Mouse (Mus musculus): ENCODE results near the gene Susd4. TPM values are rescaled to one million over a fixed set of nuclear protein-coding genes. Genes with fewer than 3 reads are reported as not detected.

Gene Susd4
- polyA plus RNA-seq, 1 experiment from 2014 or later = 59.7 TPM

DNA sequence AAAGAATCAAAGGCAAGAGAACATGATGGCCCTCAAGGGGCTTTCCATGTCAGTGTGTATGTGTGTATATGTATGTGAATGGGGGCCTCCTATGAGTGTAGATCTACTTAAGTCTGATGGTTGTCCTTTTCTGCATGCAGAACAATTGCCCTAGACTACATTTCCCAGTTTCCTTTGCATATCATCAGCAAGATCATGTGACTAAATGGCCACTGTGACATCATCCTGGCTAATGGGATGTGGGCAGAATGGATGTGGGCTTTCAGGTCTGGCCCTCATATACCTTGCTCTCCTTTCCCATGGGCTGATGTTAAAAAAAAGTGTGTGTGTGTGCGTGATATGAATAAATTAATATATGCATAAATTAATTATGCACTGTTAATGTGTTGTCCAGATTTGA, 4.9 kb upstream of the Susd4 start:
- H3K27ac ChIP-seq = no peak overlapping the region
- H3K36me3 ChIP-seq = no peaks in the 10 kb centered on the region
- no peaks in the 10 kb centered on the region for H3K9me3 ChIP-seq
- peaks cover 6% of the 10 kb centered on the region for H3K4me1 ChIP-seq (replicated peaks)
- no peak overlapping the region for H3K9ac ChIP-seq
- no peak overlapping the region for H3K4me3 ChIP-seq
- no peak for ATAC-seq (ENCODE audit: low FRiP score)
- no peak overlapping the region for H3K4me2 ChIP-seq
- WGBS = 95% methylated on average over 1 of the region's 1 CpGs
- 0 out of 2 replicates have a peak, but pooled peaks cover 7% of the 10 kb centered on the region for H3K27me3 ChIP-seq

DNA sequence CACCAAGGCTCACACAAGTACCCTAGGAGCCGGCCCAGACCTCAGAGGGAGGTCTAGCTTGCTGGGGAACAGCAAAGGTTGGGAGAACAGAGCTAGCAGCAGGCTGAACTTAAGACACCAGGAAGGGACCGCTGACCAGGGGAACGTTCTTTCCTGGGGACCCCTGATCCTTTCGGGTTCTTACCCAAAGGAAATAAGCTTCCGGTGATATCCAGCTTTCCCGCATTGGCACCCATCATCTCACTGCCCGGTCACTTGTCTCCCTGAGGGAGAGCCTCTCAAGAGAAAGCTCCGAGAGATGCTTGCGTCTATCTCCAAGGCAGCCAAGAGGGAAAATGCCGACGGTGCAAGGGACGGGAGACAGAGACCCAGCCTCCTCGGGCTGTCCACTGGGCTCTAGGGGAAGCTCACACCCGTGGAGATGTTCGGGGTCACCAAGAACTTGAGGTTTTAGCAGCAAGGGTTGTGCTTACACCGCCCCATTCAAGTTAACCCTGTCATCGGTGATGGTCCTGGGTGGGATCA, 407 bp upstream of the Susd4 start:
- Histone ChIP-seq H3K36me3 (peaks cover 4% of the 10 kb centered on the region; the same call in 1 of the 2 replicates), H3K4me3 (peak overlapping the region; percentile 55), H3K27ac (peak overlapping the region; percentile 92), H3K4me1 (replicated peaks) (peaks cover 33% of the 10 kb centered on the region), H3K4me2 (peak overlapping the region; percentile 79), H3K9me3 (no peaks in the 10 kb centered on the region), H3K9ac (peak overlapping the region; percentile 81), H3K27me3 (0 out of 2 replicates have a peak, but pooled peaks cover 7% of the 10 kb centered on the region)
- 7% methylated on average over 17 of the region's 17 CpGs for WGBS
- ATAC-seq (ENCODE audit: low FRiP score) = no peak

DNA sequence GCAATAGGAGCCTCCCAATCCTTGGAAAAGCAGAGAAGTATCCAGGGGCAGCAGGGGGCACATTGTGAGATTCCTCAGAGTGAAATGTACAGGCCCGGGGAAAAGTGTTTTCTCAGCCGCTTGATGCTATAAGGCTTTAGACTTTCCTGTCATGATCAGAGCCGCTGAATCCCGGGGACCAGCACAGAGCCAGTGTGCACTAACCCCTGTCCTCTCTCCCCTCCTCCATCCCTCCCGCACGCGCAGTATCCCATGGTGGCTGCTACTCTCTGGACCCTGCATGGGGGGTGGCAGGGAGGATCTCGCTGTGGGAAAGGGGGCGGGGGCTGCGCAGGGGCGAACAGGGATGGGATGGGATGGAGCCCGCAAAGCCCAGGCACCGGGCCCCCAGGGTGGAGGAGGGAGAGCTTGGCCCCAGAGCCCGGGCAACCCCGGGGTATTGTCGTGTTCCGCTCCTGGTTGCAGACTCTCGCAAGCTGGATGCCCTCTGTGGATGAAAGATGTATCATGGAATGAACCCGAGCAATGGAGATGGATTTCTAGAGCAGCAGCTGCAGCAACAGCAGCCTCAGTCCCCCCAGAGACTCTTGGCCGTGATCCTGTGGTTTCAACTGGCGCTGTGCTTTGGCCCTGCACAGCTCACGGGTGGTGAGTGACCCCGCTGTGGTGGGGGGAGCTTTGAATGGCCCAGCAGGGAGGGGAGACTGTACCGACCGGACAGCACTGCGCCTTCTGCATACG, 1.1 kb downstream of the Susd4 start:
- under 1% methylated on average over 27 of the region's 27 CpGs for WGBS
- ATAC-seq (ENCODE audit: low FRiP score) = peak; percentile 85
- Histone ChIP-seq H3K4me2 (peak overlapping the region; percentile 79), H3K27ac (peak overlapping the region; percentile 92), H3K36me3 (peaks cover 14% of the 10 kb centered on the region), H3K4me3 (peak overlapping the region; percentile 55), H3K4me1 (replicated peaks) (peaks cover 33% of the 10 kb centered on the region), H3K9me3 (no peaks in the 10 kb centered on the region), H3K27me3 (0 out of 2 replicates have a peak, but pooled peaks cover 7% of the 10 kb centered on the region), H3K9ac (peak overlapping the region; percentile 81)

DNA sequence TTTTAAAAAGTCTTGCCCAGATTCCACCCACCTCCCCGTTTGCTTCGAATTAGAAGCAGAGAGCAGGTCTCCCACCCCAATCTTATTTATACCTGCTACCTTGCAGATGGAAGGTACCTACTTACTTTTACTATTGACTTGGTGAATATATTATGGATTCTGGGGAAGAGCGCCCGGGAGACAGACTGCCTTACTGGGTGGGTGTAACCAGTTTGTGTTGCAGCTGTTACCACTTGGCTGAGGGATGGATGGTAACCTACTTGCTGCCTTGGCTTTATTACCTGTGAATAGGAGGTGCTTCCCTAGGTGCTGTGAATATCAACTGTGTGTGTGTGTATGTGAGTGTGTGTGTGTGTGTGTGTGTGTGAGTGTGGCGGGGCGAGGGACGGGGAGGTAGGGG, 11.9 kb downstream of the Susd4 start:
- Histone ChIP-seq H3K9me3 (no peaks in the 10 kb centered on the region), H3K27ac (no peak overlapping the region), H3K4me2 (no peak overlapping the region), H3K4me1 (replicated peaks) (peaks cover 12% of the 10 kb centered on the region), H3K4me3 (no peak overlapping the region), H3K9ac (no peak overlapping the region), H3K36me3 (peaks cover 19% of the 10 kb centered on the region), H3K27me3 (no peaks in the 10 kb centered on the region)
- 93% methylated on average over 7 of the region's 7 CpGs for WGBS
- ATAC-seq (ENCODE audit: low FRiP score) = no peak

DNA sequence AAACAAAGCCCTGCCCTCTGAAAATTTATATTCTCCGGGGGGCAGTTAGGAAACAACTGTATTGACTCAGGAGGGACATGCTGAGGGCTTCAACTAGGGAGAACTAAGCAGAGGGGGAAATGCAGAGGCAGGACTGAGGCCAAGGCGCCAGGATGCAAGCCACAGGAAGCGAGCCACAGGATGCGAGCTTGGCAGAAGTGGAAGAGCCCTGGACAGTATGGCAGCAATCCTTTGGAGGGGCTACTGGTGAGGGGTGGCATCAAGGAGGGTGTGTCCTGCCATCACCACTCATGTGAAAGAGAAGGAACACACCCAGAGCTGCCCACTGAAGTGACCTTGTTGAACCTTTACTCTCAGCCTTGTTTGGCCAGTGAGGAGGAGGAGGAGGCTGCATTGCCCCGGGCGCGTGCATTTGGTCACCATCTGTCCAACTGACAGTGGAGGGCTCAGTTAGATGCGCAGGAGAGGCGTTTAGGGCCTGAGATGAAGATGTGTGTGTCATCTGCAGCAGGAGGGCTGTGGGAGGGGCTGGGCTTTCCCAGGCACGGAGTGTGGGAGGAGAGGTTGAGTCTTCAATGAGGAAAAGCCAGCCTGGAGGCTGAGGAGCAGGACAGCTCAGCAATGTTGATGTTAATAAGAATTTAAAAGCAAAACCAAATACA, 13.2 kb downstream of the Susd4 start:
- Histone ChIP-seq H3K4me1 (replicated peaks) (peaks cover 12% of the 10 kb centered on the region), H3K27ac (no peak overlapping the region), H3K4me2 (no peak overlapping the region), H3K4me3 (no peak overlapping the region), H3K9ac (no peak overlapping the region), H3K9me3 (no peaks in the 10 kb centered on the region), H3K36me3 (peaks cover 19% of the 10 kb centered on the region), H3K27me3 (no peaks in the 10 kb centered on the region)
- WGBS = 56% methylated on average over 10 of the region's 10 CpGs
- ATAC-seq (ENCODE audit: low FRiP score) = no peak

DNA sequence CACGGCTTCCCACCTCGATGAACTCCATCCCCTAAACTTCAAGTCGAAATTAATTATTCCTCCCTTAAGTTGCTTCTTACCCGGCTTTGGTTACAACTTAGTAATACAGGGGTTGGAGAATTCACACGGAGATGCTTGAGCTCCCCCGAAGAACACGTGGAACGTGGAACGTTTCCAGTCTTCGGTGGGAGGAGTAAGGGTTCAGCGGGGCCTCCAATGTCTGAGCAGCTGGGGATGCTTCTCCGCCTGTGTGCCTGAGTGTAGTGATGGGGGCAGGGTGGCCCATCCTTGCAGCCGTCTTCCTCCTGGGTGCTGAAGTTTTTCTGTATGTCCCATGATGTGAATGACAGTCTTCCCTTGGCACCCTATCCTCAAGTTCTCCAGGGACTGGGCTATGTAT, 14.6 kb downstream of the Susd4 start:
- Histone ChIP-seq H3K9me3 (no peaks in the 10 kb centered on the region), H3K4me3 (no peak overlapping the region), H3K4me2 (no peak overlapping the region), H3K36me3 (peaks cover 19% of the 10 kb centered on the region), H3K9ac (no peak overlapping the region), H3K27me3 (no peaks in the 10 kb centered on the region), H3K27ac (no peak overlapping the region), H3K4me1 (replicated peaks) (peaks cover 12% of the 10 kb centered on the region)
- 85% methylated on average over 13 of the region's 13 CpGs for WGBS
- ATAC-seq (ENCODE audit: low FRiP score) = no peak

DNA sequence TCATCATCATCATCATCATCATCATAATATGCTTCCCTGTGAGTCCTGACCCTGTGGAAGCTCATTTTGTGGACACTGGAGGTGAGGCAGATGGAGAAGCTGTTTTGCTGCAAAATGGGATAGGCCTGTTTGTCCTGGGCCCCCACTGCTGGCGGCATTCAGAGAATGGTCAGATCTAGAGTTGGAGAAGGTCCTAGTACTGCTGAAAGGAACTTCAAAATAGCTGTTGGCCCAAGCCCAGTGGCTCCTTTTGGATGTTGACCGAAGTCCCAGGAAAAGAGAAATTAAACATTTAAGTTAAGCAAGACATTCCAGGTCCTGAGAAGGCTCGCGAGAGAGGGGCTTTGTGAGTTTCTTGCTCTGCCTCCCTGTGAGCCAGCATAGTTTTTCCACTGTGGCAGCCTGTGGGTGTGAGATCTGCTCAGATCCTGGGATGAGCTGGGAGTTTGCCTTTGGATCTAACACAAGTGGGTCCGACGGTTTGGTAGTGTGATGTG, 15.4 kb downstream of the Susd4 start:
- 94% methylated on average over 6 of the region's 6 CpGs for WGBS
- Histone ChIP-seq H3K27ac (no peak overlapping the region), H3K4me3 (no peak overlapping the region), H3K4me1 (replicated peaks) (peaks cover 12% of the 10 kb centered on the region), H3K4me2 (no peak overlapping the region), H3K27me3 (no peaks in the 10 kb centered on the region), H3K36me3 (peaks cover 19% of the 10 kb centered on the region), H3K9ac (no peak overlapping the region), H3K9me3 (no peaks in the 10 kb centered on the region)
- ATAC-seq (ENCODE audit: low FRiP score) = no peak

DNA sequence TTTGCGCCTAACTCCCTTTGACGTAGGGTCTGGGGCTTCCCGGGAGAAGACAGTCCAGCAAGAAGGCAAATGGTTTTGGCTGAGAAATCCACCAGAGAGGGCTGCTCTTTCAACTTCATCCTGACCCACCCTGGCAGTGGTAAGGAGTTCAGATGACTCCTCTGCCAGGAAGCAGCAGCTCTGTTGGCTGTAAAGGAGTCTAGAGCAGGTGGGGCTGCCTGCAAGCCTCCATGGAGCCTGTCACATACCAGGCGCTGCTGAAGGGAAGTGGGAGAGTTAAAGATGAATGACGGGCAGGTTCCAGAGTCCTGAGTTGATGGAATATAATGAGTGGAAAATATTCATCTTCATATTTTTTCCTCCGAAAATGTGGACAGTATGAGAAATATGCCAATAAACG, 20.1 kb downstream of the Susd4 start:
- no peak for ATAC-seq (ENCODE audit: low FRiP score)
- 91% methylated on average over 7 of the region's 7 CpGs for WGBS
- no peak overlapping the region for H3K4me2 ChIP-seq
- no peaks in the 10 kb centered on the region for H3K9me3 ChIP-seq
- peaks cover 7% of the 10 kb centered on the region; the same call in 1 of the 2 replicates for H3K4me1 ChIP-seq (replicated peaks)
- peaks cover 9% of the 10 kb centered on the region for H3K36me3 ChIP-seq
- no peak overlapping the region for H3K27ac ChIP-seq
- H3K9ac ChIP-seq = no peak overlapping the region
- H3K4me3 ChIP-seq = no peak overlapping the region
- H3K27me3 ChIP-seq = no peaks in the 10 kb centered on the region

DNA sequence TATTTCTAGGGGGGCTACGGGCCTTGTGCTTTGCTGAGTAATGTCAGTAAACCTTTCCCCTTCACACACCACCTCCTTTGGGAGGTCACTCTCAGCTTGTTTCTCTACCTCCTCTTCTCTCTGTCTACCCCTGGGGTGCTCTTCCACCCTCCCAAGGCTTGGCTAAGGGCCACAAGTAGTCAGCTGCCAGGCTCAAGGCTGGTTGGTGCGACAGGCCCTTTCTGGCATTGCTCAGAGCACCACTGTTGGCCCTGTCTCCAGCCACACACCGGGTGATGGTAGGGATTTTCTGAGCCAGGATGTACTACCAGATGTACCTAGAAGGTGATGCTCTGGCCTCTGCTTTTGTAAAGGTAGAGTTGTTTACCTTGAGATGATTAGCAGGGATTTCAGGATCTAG, 21.1 kb downstream of the Susd4 start:
- no peaks in the 10 kb centered on the region for H3K27me3 ChIP-seq
- no peaks in the 10 kb centered on the region for H3K9me3 ChIP-seq
- no peaks in the 10 kb centered on the region for H3K36me3 ChIP-seq
- WGBS = 96% methylated on average over 3 of the region's 3 CpGs
- ATAC-seq (ENCODE audit: low FRiP score) = no peak
- H3K4me1 ChIP-seq (replicated peaks) = peaks cover 7% of the 10 kb centered on the region; the same call in 1 of the 2 replicates
- no peak overlapping the region for H3K27ac ChIP-seq
- H3K4me3 ChIP-seq = no peak overlapping the region
- H3K4me2 ChIP-seq = no peak overlapping the region
- H3K9ac ChIP-seq = no peak overlapping the region

DNA sequence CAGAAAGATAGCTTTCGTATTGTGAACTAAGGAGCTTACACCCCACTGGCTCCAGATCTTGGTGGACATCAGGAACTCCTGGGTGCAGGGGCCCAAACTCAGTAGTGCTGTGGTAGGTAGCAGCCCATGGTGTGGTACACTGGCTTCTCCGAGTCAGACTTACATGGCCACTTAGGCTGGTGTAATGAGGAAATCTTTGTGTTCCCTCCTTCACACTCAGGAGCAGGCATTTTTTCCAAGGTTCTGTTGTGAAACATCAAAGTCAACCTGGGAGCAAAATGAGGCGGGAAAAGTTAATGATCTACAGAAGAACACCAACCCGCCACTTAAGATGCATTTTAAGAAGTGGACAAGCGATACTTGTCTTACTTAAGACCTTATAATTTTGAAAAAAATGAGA, 21.8 kb downstream of the Susd4 start:
- 94% methylated on average over 5 of the region's 5 CpGs for WGBS
- no peak overlapping the region for H3K4me3 ChIP-seq

DNA sequence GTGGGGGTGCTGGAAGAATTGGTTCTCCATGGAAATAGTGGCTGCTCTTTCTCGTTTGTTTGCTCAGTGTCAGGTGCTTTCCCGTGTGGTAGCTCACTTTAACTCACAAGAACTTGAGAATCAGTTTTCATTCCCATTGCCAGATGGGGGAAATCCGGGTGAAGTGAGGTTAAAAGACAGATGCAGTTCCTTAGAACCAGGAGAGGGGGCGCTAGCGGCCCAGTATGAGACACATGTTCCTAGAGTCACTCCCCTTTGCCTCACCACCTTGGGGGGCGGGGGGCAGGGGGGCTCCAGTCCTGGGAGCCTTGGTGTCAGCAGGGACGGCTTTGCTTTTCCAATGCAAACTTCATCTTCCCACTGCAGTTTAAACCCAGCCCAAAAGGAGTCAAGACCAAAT, 23.4 kb downstream of the Susd4 start:
- H3K4me2 ChIP-seq = no peak overlapping the region
- no peak for ATAC-seq (ENCODE audit: low FRiP score)
- 50% methylated on average over 7 of the region's 7 CpGs for WGBS
- H3K27me3 ChIP-seq = no peaks in the 10 kb centered on the region
- H3K27ac ChIP-seq = no peak overlapping the region
- peaks cover 8% of the 10 kb centered on the region for H3K4me1 ChIP-seq (replicated peaks)
- H3K36me3 ChIP-seq = no peaks in the 10 kb centered on the region
- H3K9me3 ChIP-seq = no peaks in the 10 kb centered on the region
- no peak overlapping the region for H3K4me3 ChIP-seq
- no peak overlapping the region for H3K9ac ChIP-seq

More for the DNA sequence above, 21.8 kb downstream of the Susd4 start:
- peaks cover 7% of the 10 kb centered on the region; the same call in 1 of the 2 replicates for H3K4me1 ChIP-seq (replicated peaks)
- no peak overlapping the region for H3K27ac ChIP-seq
- H3K27me3 ChIP-seq = no peaks in the 10 kb centered on the region
- no peak overlapping the region for H3K4me2 ChIP-seq
- H3K9ac ChIP-seq = no peak overlapping the region
- H3K36me3 ChIP-seq = no peaks in the 10 kb centered on the region
- no peaks in the 10 kb centered on the region for H3K9me3 ChIP-seq
- no peak for ATAC-seq (ENCODE audit: low FRiP score)

DNA sequence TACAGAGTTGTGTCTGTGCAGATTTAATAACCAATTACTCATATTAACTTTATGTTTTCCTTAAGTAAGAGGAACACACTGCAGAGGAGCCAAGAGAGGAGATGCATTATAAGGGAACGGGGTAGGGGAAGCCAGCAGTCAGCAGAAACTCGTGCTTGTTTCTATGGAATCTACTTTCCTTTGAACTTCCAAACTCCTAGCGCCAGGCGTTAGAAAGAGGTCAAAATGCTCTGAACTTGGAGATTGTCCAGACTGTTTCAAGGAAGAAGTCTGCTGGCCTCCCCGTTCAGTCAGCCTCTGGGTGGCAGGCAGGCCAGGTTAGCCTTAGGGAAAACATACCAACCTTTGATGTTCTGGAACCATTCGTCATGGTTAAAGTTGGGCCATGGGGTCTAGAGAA, 25.2 kb downstream of the Susd4 start:
- Histone ChIP-seq H3K9me3 (no peaks in the 10 kb centered on the region), H3K4me1 (replicated peaks) (peaks cover 22% of the 10 kb centered on the region), H3K36me3 (no peaks in the 10 kb centered on the region), H3K4me3 (no peak overlapping the region), H3K9ac (no peak overlapping the region), H3K27me3 (no peaks in the 10 kb centered on the region), H3K4me2 (no peak overlapping the region), H3K27ac (no peak overlapping the region)
- no peak for ATAC-seq (ENCODE audit: low FRiP score)
- whole genome bisulfite sequencing = 72% methylated on average over 6 of the region's 6 CpGs

All from hindbrain, embryonic 13.5 days (tissue).